Mouse (Mus musculus) c-Kit-positive CD71-positive TER-119-negative erythroid progenitor cells, embryonic 14.5 days (primary cell): Measurements from ENCODE around the gene Fxyd6.

Experiments used
- DNase-seq: peaks from one replicate; pipeline ENCODE4 v3.0.0-alpha.2; 2013; ENCODE audit warnings: low read depth

Gene Fxyd6

DNA sequence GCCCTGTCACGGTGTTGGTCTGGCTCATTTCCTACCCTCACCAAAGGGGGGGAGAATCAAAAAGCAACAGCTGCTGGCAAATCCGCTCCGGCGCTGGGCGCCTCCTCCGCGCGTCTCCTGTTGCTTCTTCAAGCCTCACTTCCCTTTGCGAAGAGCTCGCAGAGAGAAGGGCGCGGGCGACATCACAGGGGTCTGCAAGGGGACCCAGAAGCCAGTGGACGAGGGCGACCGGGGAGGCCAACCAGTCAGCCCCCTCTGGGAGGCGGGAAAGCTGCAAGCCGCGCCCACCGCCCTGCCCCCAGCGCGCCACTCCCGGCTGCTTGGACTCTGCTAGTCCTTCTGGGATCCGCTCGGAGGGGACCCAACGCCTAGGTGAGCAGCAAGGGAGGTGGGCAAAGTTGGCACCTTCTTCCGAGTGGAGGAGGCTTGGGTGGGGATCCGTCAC is at the start of gene Fxyd6:
Gene Fxyd6 (plus strand): TSS at position 69 of the 445 bp plus-strand sequence.
- no peak for DNase-seq

DNA sequence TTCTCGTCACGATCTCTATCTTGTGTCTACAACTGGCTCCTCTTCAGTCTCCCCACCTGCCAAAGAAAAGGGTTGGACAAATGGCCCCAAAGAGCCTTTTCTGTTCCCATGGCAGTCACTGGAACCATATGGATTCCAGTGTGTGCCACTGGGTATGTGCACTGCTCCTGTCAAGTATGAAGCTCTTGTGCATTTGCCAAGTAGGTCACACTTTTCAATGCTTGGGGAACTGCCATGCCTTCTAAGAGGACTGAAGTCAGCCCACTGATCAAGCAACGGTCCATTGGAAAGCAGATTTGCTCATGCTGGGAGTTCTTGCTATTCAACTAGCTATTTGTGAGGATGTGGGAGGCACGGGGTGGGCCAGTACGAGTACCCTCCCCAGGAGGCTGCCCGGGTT is 48.5 kb upstream of the Fxyd6 start:
- DNase-seq, result no peak

DNA sequence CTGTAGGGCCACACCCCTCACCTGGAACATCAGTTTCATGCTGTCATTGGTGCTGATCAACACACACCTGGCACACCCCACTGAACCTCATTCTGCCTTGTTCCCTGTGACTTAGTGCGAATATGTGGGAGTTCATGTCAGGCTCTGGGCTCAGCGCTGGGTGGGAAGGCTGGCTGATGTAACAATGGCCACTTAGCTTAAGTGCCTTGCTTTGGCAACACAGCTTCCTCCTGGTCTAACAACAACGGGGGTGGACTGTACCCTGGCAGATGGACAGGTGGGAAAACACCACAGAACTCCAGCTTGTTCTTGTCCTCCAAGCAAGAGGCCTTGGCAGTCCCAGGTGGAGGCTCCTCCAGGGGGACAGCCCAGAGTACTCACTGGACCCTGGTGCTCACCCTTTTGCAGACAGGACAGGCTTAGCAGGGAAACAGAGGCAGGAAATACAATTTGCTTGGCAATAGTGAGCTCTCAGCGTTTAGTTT is 48.0 kb upstream of the Fxyd6 start:
- no peak for DNase-seq

DNA sequence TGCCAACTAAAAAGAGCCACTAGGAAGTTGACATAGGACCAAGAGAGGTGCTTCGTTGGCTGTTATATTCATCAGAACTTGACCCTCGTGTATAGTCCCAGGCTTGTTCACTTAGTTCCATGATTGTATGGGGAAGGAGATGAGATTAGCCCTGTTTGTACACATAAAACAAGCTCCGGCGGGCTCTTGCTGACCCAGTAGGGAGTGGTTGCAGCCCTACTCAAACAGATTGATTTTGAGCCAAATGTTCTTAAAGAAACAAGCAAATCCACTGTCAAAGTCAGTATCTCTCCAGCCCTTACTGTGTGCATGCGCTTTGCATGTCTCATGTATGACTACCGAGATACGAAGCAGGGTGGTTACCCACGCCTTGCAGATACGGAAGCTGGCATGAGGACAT is 43.6 kb upstream of the Fxyd6 start:
- DNase-seq, result no peak

DNA sequence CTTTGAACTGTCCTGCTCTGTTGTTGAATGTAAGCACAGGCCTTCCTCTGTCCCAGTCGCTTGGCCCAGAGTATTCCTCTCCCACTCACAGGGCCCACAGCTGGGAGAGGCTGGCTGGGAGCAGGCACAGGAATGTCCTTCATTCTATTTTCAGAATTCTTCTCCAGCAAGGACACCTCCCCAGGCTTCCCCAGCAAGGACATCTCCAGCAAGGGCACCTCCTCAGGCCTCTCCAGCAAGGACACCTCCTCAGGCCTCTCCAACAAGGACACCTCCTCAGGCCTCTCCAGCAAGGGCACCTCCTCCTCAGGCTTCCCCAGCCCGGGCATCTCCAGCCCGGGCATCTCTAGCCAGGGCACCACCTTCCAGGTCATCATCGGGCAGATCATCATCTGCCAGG is 41.7 kb upstream of the Fxyd6 start:
- DNase-seq, result no peak

DNA sequence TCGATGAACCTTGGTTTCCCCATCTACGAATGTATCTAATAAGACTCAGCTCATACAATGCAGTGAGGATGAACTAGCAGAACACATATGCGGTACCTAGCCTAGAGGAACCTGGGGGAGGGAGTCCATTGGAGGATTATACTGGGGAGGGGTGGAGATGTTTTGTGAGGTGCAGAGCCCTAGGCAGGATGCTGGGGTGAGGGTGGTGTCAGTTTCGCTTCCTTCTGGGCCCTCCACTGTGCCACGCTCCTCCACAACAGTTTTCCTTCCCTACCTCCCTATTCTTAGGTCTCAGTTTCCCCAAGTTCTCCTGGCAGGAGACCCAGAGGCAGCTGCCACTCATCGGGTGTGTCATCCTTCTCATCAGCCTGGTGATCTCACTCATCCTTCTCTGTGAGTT is 40.4 kb upstream of the Fxyd6 start:
- no peak for DNase-seq

DNA sequence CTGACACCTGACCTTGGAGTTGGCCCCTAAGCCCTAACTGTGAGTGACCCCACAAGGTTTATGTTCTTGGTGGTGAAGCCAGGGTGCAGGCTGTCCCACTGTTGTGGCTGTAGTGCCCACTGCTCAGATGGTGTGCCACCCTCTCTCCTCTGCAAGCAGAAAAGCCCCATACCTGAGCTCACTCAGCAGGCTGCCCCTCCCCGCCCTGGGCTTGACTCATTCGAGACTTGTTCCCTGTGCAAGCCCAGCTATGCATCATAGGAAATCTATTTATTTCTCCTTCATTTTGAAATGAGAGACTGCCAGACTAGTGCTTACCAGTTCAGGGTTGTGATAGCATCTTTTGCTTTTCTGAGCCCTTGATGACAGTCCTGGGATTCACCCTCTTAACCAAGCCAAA is 32.6 kb upstream of the Fxyd6 start:
- DNase-seq, result no peak

DNA sequence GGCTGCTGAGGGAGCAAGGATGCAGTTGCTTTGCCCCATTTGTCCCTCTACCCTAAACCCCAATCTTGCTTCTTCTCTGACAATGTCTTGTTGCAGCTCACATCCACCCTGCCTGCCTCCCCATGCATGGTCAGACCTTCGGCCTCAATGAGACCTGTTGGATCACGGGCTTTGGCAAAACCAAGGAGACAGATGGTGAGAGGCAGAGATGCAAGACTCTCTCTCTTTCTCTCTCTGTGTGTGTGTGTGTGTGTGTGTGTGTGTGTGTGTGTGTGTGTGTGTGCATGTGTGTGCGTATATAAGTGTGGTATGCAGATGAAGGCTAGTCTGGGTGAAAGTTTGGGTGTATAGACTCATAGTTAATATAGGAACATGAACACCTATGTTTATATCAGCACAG is 26.9 kb upstream of the Fxyd6 start:
- DNase-seq, result no peak

DNA sequence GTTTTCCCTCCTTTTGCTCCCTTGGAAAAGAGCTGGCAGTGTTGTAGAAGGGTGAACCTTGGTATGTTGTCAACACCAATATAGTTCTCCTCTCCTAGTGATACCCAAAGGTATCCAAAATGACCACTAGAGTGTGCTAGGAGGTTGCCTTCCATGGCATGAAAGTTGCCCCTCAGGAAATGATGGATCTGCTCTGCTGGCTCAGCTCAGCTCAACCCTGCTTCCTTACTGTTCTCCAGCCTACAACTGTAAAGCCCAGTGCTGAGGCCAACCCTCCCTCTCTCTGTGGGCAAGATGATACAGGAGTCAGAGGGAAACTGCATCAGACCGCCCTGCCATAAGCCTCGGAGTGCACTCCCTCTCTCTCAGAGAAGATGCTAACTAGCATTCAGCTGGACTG is 24.5 kb upstream of the Fxyd6 start:
- no peak for DNase-seq

DNA sequence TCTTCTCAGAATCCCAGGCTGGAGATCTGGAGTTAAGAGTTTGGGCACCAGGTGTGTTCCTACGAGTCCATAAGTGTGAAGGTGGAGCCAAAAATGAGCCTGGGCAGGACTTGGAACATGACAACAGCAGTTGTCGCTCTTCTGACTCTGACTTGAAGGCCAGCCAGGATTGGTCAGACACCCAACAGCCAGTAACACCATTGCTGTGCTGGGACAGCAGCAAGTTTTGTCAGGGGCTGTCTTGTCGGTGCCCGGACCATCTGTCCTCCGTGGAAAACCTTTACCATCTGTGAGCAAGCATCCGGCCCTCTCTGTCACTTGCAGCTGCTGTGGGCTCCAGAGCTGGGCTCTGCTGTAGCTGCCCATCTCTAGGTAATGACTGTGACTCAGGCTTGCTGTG is 23.7 kb upstream of the Fxyd6 start:
- no peak for DNase-seq

DNA sequence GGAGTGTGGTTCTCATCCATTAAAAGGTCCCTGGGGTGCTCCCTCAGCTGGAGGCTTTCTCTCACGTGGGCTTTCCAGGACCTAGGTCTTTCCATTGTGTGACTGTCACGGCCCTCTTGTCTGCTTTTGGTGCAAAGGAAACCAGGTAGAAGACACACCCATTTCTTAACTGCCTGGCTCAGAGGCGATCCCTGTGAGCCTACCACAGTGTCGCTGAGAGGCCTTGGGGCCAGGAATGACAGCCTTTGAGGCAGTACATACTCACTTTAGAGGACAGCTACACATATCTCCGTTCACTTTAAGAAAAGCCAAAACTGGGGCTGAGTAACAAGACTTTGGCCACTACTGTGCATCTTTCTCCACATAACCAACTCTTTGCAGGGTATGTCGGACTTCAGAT is 21.4 kb upstream of the Fxyd6 start:
- no peak for DNase-seq

DNA sequence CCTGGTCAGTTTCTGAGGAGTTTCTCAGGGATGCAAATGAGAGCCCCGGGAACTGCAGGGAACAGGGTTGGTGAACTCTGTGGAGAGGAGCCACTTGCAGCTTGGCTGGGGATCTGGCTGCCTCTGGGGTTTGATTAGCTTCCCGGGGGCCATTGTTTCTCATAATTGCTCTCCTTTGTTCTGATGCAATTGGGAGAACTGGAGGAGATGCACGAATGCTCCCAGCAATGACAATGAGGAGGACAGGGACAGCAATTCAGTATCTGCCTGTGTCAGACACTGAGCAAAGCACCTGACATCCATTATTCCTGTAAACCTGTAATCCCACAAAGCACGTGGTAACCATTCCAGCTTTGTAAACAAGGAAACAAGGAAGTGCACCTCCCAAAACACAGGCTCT is 20.8 kb upstream of the Fxyd6 start:
- no peak for DNase-seq

DNA sequence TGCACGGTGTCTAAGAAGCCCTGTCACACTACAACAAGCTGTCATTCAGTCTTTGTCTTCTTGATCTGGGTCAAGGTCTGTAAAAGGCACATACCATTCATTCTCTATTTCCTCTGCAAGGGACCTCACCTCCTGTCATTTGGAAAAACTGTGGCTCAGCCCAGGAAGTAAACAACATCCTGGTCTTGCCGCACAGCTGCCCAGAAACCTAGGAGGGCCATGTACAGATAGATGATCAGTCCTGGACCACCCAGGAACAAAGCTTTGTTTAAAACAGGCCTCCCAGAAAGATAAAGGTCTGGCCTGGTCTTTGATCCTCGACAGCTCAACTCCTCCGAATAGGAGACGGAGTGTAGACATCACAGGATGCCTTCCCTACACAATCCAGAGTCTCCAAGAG is 20.1 kb upstream of the Fxyd6 start:
- no peak for DNase-seq

DNA sequence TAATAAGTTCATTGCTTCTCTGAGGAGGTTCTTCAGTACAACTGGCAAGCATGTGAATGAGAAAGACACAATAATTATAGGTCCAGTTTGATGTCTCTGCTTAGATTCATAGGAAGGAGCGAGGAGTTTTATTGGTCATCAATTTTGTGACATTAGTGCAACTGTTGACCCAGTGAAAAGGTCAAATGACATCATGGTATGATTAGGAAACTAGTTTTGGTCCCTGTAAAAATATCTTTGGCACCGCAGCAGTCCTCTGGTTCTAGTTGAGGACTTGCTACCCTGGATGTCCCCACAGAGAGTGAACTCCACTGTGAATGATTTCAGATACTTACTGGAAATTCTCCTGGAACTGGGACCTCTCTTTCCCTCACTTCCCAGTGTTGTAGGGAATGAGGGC is 14.8 kb upstream of the Fxyd6 start:
- DNase-seq, result no peak

DNA sequence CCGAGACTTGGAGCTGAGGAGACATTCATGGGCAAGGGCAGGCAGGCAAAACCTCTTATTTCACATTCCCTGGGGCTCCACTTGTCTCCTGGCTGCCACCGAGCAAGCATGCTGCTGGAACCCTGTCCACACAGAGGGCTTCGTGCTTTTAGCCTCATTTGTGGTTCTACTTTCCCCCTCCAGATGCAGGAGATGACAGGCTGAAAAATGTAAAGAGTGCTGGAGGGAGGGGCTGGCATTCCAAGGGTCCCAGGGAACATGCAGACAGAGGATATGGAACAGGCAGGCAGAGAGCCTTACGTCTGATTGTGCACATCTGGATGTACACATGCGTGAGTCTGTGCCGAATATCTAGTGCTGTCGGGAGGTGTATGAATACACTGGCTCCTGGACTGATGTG is 11.6 kb upstream of the Fxyd6 start:
- DNase-seq, result no peak

DNA sequence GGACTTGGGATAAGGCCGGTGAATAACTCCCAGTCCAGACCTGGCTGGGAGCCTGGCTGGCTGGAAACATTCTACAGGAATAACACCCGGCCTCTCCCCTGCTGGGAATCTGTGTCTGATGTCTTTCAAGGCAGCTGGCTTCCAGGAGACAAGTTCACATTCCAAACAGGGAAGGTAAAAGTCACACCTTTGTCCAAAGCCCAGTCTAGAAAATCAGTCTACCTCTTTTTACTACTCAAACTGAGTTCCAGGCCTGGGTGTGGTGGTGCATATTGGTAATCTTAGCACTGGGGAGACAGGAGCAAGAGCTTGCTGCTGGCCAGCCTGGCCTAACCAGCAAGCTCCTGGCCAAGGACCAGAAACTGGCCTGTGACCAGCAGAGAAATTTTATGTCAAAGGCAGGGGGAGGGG is 7.9 kb upstream of the Fxyd6 start:
- no peak for DNase-seq

DNA sequence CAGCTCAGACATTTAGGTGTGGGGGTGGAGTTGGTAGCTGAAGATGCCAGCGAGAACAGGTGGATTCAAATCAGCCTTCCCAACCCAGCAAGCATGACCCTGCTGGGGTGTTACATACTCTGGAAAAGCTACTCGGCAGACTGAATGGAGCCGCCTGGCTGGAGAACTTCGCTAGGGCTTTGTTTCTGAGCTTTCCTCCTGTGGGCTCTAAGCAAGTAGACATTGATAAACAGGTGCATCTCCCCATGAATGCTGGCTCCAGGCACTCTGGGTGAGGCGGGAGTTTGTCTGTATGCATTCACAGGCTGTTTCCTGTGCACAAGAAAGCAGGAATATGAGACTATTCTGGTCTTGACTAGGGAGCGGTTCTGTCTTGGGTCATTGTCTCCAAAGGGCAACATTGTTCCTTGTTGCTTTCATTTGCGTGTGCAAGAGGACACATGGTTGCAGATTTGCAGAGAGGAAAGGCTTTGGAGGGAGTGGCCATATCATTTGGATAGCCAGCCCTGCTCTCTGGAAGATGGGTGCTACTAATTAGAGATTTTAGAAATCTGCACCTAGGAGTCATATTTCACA is 6.3 kb upstream of the Fxyd6 start:
- DNase-seq, result no peak

DNA sequence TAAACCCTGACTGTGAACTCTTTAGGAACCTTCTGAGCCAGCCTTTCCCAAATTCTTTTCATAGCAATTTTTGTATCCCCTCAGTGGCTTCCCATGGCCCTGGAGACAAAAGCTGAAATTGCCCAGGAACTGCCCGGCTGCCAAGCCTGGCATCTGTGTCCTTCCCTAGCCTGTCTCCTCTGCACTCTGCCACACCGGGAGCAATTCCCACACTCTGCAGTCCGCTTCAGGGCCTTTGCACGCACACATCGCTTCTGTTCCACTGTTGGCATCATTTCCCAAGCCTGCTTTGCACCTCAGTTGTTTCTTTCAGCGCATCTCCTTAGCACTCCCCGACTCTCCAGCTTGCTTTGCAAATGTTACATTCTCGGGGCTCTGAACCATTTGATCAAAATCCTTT is 2.3 kb upstream of the Fxyd6 start:
- no peak for DNase-seq

DNA sequence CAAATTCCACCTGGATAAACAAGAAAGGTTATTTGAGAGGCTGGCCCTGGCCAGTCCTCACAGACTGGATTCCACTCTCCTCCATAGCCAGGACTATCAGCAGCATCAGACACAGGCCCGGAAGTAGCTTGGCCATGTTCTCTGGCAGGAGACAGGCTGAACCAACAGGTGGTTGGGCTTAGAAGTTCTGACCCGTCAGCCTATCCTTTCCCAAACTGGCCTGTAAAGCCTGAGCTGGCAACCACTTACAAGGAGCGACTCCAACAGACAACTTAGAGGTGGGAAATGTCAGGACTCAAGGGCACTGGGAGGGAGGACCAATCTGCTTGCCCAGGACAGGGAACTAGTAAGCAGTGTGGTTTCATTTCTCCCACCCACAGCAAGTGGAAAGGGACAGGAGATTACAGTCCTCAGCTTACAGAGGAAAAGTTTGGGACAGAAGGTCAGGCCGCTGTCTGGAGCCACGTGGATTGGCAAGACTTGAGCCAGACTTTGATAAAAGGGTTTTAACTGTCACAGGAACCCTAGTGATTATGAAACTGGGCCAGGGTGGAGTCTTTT is 1.6 kb upstream of the Fxyd6 start:
- DNase-seq, result no peak

DNA sequence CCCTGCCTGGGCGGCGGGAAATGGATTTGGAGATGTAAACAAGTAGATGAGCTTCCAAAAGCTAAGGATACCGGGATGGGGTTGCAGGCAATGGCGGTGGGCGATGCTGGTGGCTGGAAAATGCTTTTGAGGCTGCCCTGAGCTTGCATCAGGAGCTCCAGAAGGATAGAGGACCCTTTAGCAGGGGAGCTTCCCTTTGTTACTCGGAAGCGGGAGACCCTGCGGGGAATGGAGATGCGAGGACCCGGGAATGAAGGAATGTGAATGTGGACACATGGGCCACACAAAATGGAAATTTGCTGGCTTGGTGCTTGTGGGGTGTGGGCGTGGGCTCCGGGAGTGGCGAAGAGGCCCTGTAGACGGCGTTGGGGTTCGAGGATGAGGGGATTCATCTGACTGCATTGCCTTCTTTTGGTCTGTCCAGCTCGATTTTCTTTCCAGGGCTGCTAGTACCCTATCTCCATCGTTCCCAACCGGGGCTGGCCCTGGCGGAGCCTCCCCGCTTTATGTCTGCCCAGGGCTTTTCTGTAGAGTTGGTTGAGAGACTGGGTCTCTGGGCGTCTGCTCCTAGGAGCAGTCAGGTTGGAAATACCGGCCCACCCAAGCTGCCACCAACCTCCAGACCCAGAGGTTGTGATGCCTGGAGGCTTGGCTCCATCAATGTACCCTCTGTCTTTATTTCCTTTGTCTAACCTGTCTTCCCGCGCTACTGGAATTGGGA is 791 bp downstream of the Fxyd6 start:
- no peak for DNase-seq

DNA sequence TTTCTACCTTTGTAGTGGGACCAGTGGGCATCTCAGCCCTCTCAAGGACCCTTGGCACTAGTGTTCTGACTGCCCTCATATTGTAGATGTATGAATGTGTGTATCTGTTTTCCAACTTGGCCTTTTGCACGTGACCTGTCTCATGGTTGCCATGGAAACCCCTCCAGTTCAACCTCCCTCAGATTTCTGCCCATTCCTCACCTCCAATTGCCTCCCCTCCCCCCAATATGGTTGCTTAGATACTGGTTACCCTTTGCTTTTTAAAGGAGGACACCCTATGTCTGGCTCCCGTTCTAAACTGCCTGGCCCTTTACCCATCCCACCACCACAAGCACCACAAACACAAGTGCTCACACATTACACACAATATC is 1.3 kb downstream of the Fxyd6 start:
- no peak for DNase-seq

DNA sequence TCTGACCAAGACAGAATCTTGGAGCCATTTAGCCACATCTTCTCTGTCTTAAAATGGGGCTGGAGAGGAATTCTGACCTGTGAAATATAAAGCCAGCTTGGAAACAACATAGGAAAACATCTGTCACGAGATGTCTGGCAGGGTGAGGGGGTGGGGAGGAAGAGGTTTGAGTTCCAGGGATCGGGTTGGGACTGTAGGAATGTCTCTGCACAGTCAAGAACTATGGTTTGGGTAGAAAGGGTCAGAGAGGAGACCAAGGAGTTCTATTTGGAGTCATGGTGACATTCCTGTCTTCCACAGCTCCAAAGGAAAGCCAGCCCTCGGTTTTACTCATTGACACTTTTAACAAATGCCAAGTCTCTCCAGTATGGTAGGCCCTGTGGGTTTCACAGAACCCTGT is 3.9 kb downstream of the Fxyd6 start:
- DNase-seq, result no peak

DNA sequence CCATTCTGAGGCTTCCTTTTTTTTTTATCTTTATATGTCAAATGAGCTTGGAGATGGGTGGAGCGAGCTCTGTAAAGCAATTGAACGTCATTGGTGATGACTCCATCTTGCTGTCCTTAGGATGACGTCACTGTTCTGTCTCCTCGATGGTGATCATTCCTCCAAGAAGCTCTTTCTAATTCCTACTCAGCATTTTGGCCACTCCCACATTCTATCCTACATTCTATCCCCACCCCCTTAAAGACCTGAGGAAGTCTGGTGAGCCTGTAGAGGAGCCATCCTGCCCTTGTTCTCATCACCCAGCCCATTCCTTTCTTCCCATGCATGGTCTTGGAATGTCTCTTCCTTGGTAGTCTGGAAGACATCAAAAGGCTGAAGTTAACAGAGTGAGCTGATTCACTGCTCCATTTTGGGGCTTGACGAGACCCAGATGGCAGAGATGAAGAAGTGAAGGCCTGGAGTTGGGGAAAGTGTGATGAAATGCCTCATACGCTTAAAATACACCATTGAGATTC is 5.1 kb downstream of the Fxyd6 start:
- no peak for DNase-seq

DNA sequence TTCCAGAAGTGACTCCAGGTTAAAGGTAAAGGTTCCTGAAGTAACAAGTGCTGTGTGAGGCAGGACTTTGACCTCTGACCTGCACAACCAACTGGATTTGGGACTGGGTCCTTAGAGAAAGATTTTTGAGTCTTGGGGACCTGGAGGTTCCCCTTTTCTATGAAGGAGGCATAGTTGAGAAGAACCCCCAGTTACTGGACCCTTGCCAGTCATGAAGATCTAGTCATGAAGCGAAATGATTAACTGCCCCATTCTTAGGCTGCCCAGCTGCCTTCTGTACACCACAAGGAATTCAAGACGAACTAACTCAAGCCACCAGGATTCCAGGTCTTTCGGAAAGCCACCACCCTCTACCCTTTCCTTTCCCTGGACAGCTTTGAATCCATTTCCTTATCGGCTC is 6.4 kb downstream of the Fxyd6 start:
- DNase-seq, result no peak
